In the genomic region with DNA sequence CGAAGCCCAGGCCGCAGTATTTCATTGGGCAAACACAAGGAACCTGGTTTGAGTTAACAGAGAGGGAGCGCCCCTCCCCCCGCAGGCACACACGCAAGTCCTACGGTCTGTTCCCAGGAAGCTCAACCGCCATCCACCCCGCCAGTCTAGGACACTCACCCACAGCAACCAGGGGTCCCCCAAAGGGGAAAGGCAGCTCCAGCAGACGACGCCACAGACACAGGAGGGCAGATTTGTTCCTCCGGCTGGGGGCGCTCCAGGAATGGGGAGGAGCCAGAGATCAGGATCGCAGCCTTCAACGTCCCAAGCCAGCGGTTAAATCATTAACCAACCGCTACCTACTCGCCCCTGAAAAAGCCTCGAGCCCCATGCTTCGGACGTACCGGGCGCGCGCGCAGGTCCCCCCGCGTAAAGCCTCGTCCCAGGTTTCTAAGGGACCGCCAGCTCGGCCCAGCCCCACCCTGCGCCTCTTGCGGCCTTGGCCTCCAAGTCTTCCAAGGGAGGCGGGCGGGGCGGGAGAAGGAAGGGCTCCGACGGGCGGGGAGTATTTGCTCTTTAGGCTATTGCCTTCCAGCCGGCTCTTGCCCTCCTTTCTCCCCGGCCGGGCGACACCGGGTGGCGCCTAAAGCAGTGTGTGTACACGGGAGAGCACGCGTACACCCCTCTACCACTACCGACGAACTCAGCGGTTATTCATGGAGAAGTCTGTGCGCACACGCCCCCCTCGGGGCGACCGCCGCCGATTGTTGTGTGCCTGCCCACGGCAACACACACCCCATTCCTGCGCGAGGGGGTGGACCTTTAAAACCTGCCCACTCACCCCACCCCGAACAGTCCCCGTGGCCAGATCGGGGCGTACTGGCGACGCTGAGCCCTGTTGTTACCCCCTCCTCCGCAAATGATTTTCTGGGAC, we compare ENCODE assay signal across 8 mouse cellular contexts. TPM values are rescaled to one million over a fixed set of nuclear protein-coding genes. Genes with fewer than 3 reads are reported as not detected.
A peak's percentile ranks its signal among the peaks of the same experiment; 100 is the strongest.
DNase-seq lines count a peak whose midpoint lies in the region; ATAC-seq and TF ChIP-seq lines count a peak whose summit lies in the region.

No protein-coding gene starts in this region.

- peak overlapping the region; percentile 93 for H3K9ac ChIP-seq in hindbrain, embryonic 15.5 days

- peak; percentile 25 to 36 for DNase-seq in cerebellum, postnatal 36 days
- peak; percentile 59 for DNase-seq in gastrocnemius, adult 18-20 months (ENCODE audit: low spot score)
- peak; percentile 50 to 51 for DNase-seq in left cerebral cortex, adult 2 months (ENCODE audit: extremely low spot score in 1 of 2, low spot score in 2 of 2)
- DNase-seq in right cerebral cortex, adult 18-20 months: peak; percentile 31
- DNase-seq in urinary bladder, postnatal 25 days (ENCODE audit: low spot score): peak; percentile 67

- H3K4me1 ChIP-seq in hindbrain, embryonic 15.5 days (replicated peaks): peaks cover 41% of the 10 kb centered on the region

- peak overlapping the region; percentile 85 for H3K4me3 ChIP-seq in hindbrain, embryonic 15.5 days
- peak overlapping the region; percentile 83 for H3K4me3 ChIP-seq in left cerebral cortex, adult 2 months
- H3K4me3 ChIP-seq in macrophage (ENCODE audit: inconsistent target): peak overlapping the region; percentile 78

- no peaks in the 10 kb centered on the region for H3K9me3 ChIP-seq in hindbrain, embryonic 15.5 days

- ATAC-seq in activated CD4-positive, CD25-positive, alpha-beta regulatory T cell, adult 4 months: peak; percentile 31
- peak; percentile 43 for ATAC-seq in hindbrain, embryonic 15.5 days (ENCODE audit: low FRiP score, low read depth)

- peak; percentile 40 for TF ChIP-seq CTCF in left cerebral cortex, adult 2 months (IDR thresholded peaks at IDR 0.05)

- WGBS in hindbrain, embryonic 15.5 days: under 1% methylated on average over 66 of the region's 67 CpGs
- WGBS in macrophage (ENCODE audit: missing documents): 2% methylated on average over 66 of the region's 67 CpGs

- intact Hi-C loops in left cerebral cortex, adult 2 months (cut with DNase I): loop anchor here (2.0 kb wide), 1 partner anchor 56 kb away; no protein-coding TSS in a partner anchor

- no peaks in the 10 kb centered on the region for H3K36me3 ChIP-seq in hindbrain, embryonic 15.5 days
- no peaks in the 10 kb centered on the region for H3K36me3 ChIP-seq in macrophage (ENCODE audit: inconsistent target)

- H3K4me2 ChIP-seq in hindbrain, embryonic 15.5 days: peak overlapping the region; percentile 75

- H3K79me2 ChIP-seq in macrophage (ENCODE audit: inconsistent target): peaks cover 56% of the 10 kb centered on the region

- H3K27me3 ChIP-seq in hindbrain, embryonic 15.5 days: no peaks in the 10 kb centered on the region

- peak overlapping the region; percentile 95 for H3K27ac ChIP-seq in hindbrain, embryonic 15.5 days (replicated peaks)
- peak overlapping the region; percentile 94 for H3K27ac ChIP-seq in left cerebral cortex, adult 2 months
- H3K27ac ChIP-seq in macrophage: peak overlapping the region; percentile 81

RNA-seq across cellular contexts. Expression of gene Cdc42ep4, which starts 0.9 kb away (rescaled TPM):
- polyA plus RNA-seq in activated CD4-positive, CD25-positive, alpha-beta regulatory T cell, adult 4 months (2017; shearing (Covaris generic)): 1 to 10 TPM; 2.4 to 2.5 TPM
- total RNA-seq in gastrocnemius, adult 18-20 months (2021): 1 to 10 TPM; 4.5 to 7.4 TPM
- 67.5 and 71.7 TPM in 2 replicates for polyA plus RNA-seq in hindbrain, embryonic 15.5 days (2015; fragmentation: Nextera tagmentation; extraction: Ambion mirVana)
- 10 to 100 TPM; 25.6 to 28.8 TPM for total RNA-seq in left cerebral cortex, adult 2 months (2021)
- 100 to 1,000 TPM in 6 of 26 experiments, 10 to 100 TPM in 14, 1 to 10 TPM in 6; 5.0 to 155 (median 36.6) TPM for total RNA-seq in macrophage (2018; cell fraction: chromatin; rRNA removed)
- 100 to 1,000 TPM in 7 of 26 experiments, 10 to 100 TPM in 19; 17.2 to 237 (median 26.6) TPM for total RNA-seq in macrophage (2018; cell fraction: cytosol; rRNA removed)
- 100 to 1,000 TPM in 8 of 26 experiments, 10 to 100 TPM in 18; 15.6 to 179 (median 63.8) TPM for total RNA-seq in macrophage (2018; cell fraction: nucleus; rRNA removed)
- 6.8 to 16.9 TPM (median 13.4 TPM) in 3 replicates for polyA plus RNA-seq in macrophage (2018)

RNA-seq across cellular contexts. Expression of gene Cpsf4l, which starts 41.0 kb away (rescaled TPM):
- polyA plus RNA-seq in activated CD4-positive, CD25-positive, alpha-beta regulatory T cell, adult 4 months (2017; shearing (Covaris generic)): under 1 TPM in 1 of 2 experiments, not detected in 1; 0.45 TPM
- not detected for total RNA-seq in gastrocnemius, adult 18-20 months (2021)
- 0.29 and 0.49 TPM in 2 replicates for polyA plus RNA-seq in hindbrain, embryonic 15.5 days (2015; fragmentation: Nextera tagmentation; extraction: Ambion mirVana)
- total RNA-seq in left cerebral cortex, adult 2 months (2021): not detected
- total RNA-seq in macrophage (2018; cell fraction: chromatin; rRNA removed): 1 to 10 TPM in 1 of 26 experiments, under 1 TPM in 1, not detected in 24; 0.94 to 1.3 TPM
- total RNA-seq in macrophage (2018; cell fraction: cytosol; rRNA removed): not detected
- 1 to 10 TPM in 1 of 26 experiments, under 1 TPM in 2, not detected in 23; 0.40 to 1.6 (median 0.46) TPM for total RNA-seq in macrophage (2018; cell fraction: nucleus; rRNA removed)
- not detected in 3 replicates for polyA plus RNA-seq in macrophage (2018)

Comparison
In these comparisons a context has a peak if more than half of its experiments do, and no peak if none do; other contexts are left out.
1. Peak in every context shown above with its lines: DNase-seq, ATAC-seq, H3K4me3 ChIP-seq and H3K27ac ChIP-seq.